25 mouse cellular contexts compared by ENCODE assay signal in genomic region chr4:115555513-115555912, GRCm38 (mm10). TPM values are rescaled to one million over a fixed set of nuclear protein-coding genes. Genes with fewer than 3 reads are reported as not detected.
"Had no signal": no experiment of that assay in that cellular context is flagged by ENCODE, and none has a peak within 500 bp of the region (broad histone marks: within the 10 kb centered on the region; RNA-seq: fewer than 3 reads in every experiment).

No protein-coding gene starts in this region.

- H3K36me3 ChIP-seq: intestine, embryonic 15.5 days; limb, embryonic 12.5 days; limb, embryonic 15.5 days; liver, embryonic 15.5 days; midbrain, embryonic 12.5 days; midbrain, embryonic 15.5 days; neural tube, embryonic 12.5 days; neural tube, embryonic 15.5 days had no signal

- H3K9me3 ChIP-seq: intestine, embryonic 15.5 days; limb, embryonic 12.5 days; limb, embryonic 15.5 days; liver, embryonic 15.5 days; midbrain, embryonic 12.5 days; midbrain, embryonic 15.5 days; neural tube, embryonic 12.5 days; neural tube, embryonic 15.5 days had no signal

- H3K4me2 ChIP-seq: intestine, embryonic 15.5 days; limb, embryonic 12.5 days; limb, embryonic 15.5 days; liver, embryonic 15.5 days; lung, embryonic 14.5 days; midbrain, embryonic 12.5 days; midbrain, embryonic 15.5 days; neural tube, embryonic 12.5 days; neural tube, embryonic 15.5 days had no signal

- H3K4me1 ChIP-seq: intestine, embryonic 15.5 days; limb, embryonic 12.5 days; limb, embryonic 15.5 days; liver, embryonic 15.5 days; midbrain, embryonic 12.5 days; midbrain, embryonic 15.5 days; neural tube, embryonic 12.5 days; neural tube, embryonic 15.5 days had no signal

- H3K27ac ChIP-seq: intestine, embryonic 15.5 days; limb, embryonic 12.5 days; limb, embryonic 15.5 days; liver, embryonic 15.5 days; macrophage; midbrain, embryonic 12.5 days; midbrain, embryonic 15.5 days; neural tube, embryonic 12.5 days; neural tube, embryonic 15.5 days; stomach, postnatal 0 days had no signal

- ATAC-seq: hindbrain, embryonic 16.5 days; intestine, embryonic 15.5 days; lung, postnatal 0 days; midbrain, embryonic 15.5 days had no signal

- H3K27me3 ChIP-seq: intestine, embryonic 15.5 days; limb, embryonic 12.5 days; limb, embryonic 15.5 days; liver, embryonic 15.5 days; midbrain, embryonic 12.5 days; midbrain, embryonic 15.5 days; neural tube, embryonic 12.5 days; neural tube, embryonic 15.5 days had no signal

- DNase-seq: left cerebral cortex, postnatal 4 days; lung, embryonic 14.5 days; right cerebral cortex, adult 18-20 months; right cerebral cortex, postnatal 14 days; right cerebral cortex, postnatal 4 days; thymus, adult 2 months; thymus, postnatal 14 days; thymus, postnatal 4 days had no signal

- H3K9ac ChIP-seq: intestine, embryonic 15.5 days; limb, embryonic 12.5 days; limb, embryonic 15.5 days; liver, embryonic 15.5 days; lung, embryonic 14.5 days; midbrain, embryonic 12.5 days; midbrain, embryonic 15.5 days; neural tube, embryonic 12.5 days; neural tube, embryonic 15.5 days had no signal

- H3K4me3 ChIP-seq: intestine, embryonic 15.5 days; limb, embryonic 12.5 days; limb, embryonic 15.5 days; liver, embryonic 15.5 days; midbrain, embryonic 12.5 days; midbrain, embryonic 15.5 days; neural tube, embryonic 12.5 days; neural tube, embryonic 15.5 days had no signal

RNA-seq across cellular contexts. Expression of gene Cyp4a31, which starts 7.9 kb away (rescaled TPM):
- total RNA-seq: layer of hippocampus, postnatal 14 days; left cerebral cortex, adult 8-10 months; left cerebral cortex, postnatal 14 days; left cerebral cortex, postnatal 4 days; megakaryocyte, adult 5-6 weeks had no signal
- polyA plus RNA-seq: hindbrain, embryonic 16.5 days; intestine, embryonic 15.5 days; limb, embryonic 12.5 days; limb, embryonic 15.5 days; lung, embryonic 14.5 days; lung, postnatal 0 days; macrophage; midbrain, embryonic 12.5 days; midbrain, embryonic 15.5 days; neural tube, embryonic 12.5 days; neural tube, embryonic 15.5 days; stomach, embryonic 14.5 days had no signal

RNA-seq across cellular contexts. Expression of gene Cyp4a10, which starts 37.4 kb away (rescaled TPM):
- total RNA-seq: layer of hippocampus, postnatal 14 days; left cerebral cortex, adult 8-10 months; left cerebral cortex, postnatal 14 days; left cerebral cortex, postnatal 4 days; megakaryocyte, adult 5-6 weeks had no signal
- polyA plus RNA-seq: hindbrain, embryonic 16.5 days; limb, embryonic 12.5 days; limb, embryonic 15.5 days; liver, embryonic 15.5 days; lung, embryonic 14.5 days; macrophage; midbrain, embryonic 12.5 days; midbrain, embryonic 15.5 days; neural tube, embryonic 12.5 days; neural tube, embryonic 15.5 days; stomach, embryonic 14.5 days had no signal

RNA-seq across cellular contexts. Expression of gene Cyp4a32, which starts 45.3 kb away (rescaled TPM):
- total RNA-seq: layer of hippocampus, postnatal 14 days; left cerebral cortex, adult 8-10 months; left cerebral cortex, postnatal 14 days; left cerebral cortex, postnatal 4 days; megakaryocyte, adult 5-6 weeks had no signal
- polyA plus RNA-seq: hindbrain, embryonic 16.5 days; intestine, embryonic 15.5 days; limb, embryonic 12.5 days; limb, embryonic 15.5 days; liver, embryonic 15.5 days; lung, embryonic 14.5 days; lung, postnatal 0 days; macrophage; midbrain, embryonic 12.5 days; midbrain, embryonic 15.5 days; neural tube, embryonic 12.5 days; neural tube, embryonic 15.5 days; stomach, embryonic 14.5 days; thymus, adult 2 months had no signal

RNA-seq across cellular contexts. Expression of gene Cyp4a14, which starts 59.6 kb away (rescaled TPM):
- total RNA-seq: layer of hippocampus, postnatal 14 days; left cerebral cortex, adult 8-10 months; left cerebral cortex, postnatal 14 days; left cerebral cortex, postnatal 4 days; megakaryocyte, adult 5-6 weeks had no signal
- polyA plus RNA-seq: hindbrain, embryonic 16.5 days; intestine, embryonic 15.5 days; limb, embryonic 12.5 days; limb, embryonic 15.5 days; liver, embryonic 15.5 days; lung, embryonic 14.5 days; macrophage; midbrain, embryonic 12.5 days; midbrain, embryonic 15.5 days; neural tube, embryonic 12.5 days; neural tube, embryonic 15.5 days; stomach, embryonic 14.5 days had no signal
